Mouse (Mus musculus) frontal cortex, adult 2 months (tissue): Measurements from ENCODE around the gene Rcor2. TPM values are rescaled to one million over a fixed set of nuclear protein-coding genes. Genes with fewer than 3 reads are reported as not detected.

Experiments used
- DNase-seq, 2 experiments: peaks; one replicate each; pipeline ENCODE4 v3.0.0; 2022; ENCODE audit warnings: low spot score in 1 of 2; ENCODE audit errors: extremely low spot score in 1 of 2
- polyA plus RNA-seq: library from polyadenylated mRNA; depleted of rRNA; stranded (reverse); fragments of >200 nt; gene quantifications from 2 replicates; pipeline ENCODE4 v1.2.3, GENCODE M21; 2012

Rcor2 gene
- polyA plus RNA-seq, 1 experiment = 24.6 TPM

- peak in 1 of 2 experiments; percentile 57 for DNase-seq
Observed at GRCm38 (mm10) chr19:7291958-7292709, 25.0 kb downstream of the Rcor2 start.

GRCm38 (mm10) chr19:7294098-7294876, 27.2 kb downstream of the Rcor2 start:
- DNase-seq = no peak

- no peak for DNase-seq
Observed at GRCm38 (mm10) chr19:7295071-7295658, 28.0 kb downstream of the Rcor2 start.

- DNase-seq = no peak
Observed at GRCm38 (mm10) chr19:7295959-7296358, 28.8 kb downstream of the Rcor2 start.

- peak; percentile 80 to 83 for DNase-seq
Observed at GRCm38 (mm10) chr19:7299052-7299451, 31.9 kb downstream of the Rcor2 start.

GRCm38 (mm10) chr19:7300078-7300477, 33.0 kb downstream of the Rcor2 start:
- DNase-seq = no peak

- peak in 1 of 2 experiments; percentile 78 for DNase-seq
Observed at GRCm38 (mm10) chr19:7301647-7302492, 34.7 kb downstream of the Rcor2 start.

GRCm38 (mm10) chr19:7302493-7302797, 35.3 kb downstream of the Rcor2 start:
- no peak for DNase-seq

- no peak for DNase-seq
Observed at GRCm38 (mm10) chr19:7303796-7304195, 36.7 kb downstream of the Rcor2 start.

- DNase-seq = no peak
Observed at GRCm38 (mm10) chr19:7304801-7305200, 37.7 kb downstream of the Rcor2 start.

GRCm38 (mm10) chr19:7305380-7306310, 38.5 kb downstream of the Rcor2 start:
- no peak for DNase-seq

GRCm38 (mm10) chr19:7306968-7307367, 39.8 kb downstream of the Rcor2 start:
- no peak for DNase-seq

- peak in 1 of 2 experiments; percentile 51 for DNase-seq
Observed at GRCm38 (mm10) chr19:7307995-7308770, 41.1 kb downstream of the Rcor2 start.

GRCm38 (mm10) chr19:7309738-7310330, 42.7 kb downstream of the Rcor2 start:
- no peak for DNase-seq

- peak in 1 of 2 experiments; percentile 56 for DNase-seq
Observed at GRCm38 (mm10) chr19:7310704-7311103, 43.6 kb downstream of the Rcor2 start.

GRCm38 (mm10) chr19:7311306-7311705, 44.2 kb downstream of the Rcor2 start:
- no peak for DNase-seq

GRCm38 (mm10) chr19:7313660-7314059, 46.5 kb downstream of the Rcor2 start:
- no peak for DNase-seq

GRCm38 (mm10) chr19:7314976-7315586, 48.0 kb downstream of the Rcor2 start:
- peak in 1 of 2 experiments; percentile 66 for DNase-seq
